Mouse (Mus musculus) hindbrain, embryonic 14.5 days (tissue): ENCODE measurements around the gene Greb1. TPM values are rescaled to one million over a fixed set of nuclear protein-coding genes. Genes with fewer than 3 reads are reported as not detected.

Source experiments
- ATAC-seq: fragments of 200-750 bp; cut with Nextera tagmentation; 2 replicates; pipeline ENCODE4 v1.8.0; 2017; ENCODE audit warnings: moderate number of reproducible peaks, mild to moderate bottlenecking, moderate TSS enrichment, moderate library complexity; ENCODE audit not compliant: low FRiP score
- DNase-seq: peaks from one replicate; pipeline ENCODE4 v3.0.0-alpha.2; 2015; ENCODE audit warnings: low spot score
- H3K27ac ChIP-seq: fragments of 300-500 bp; sonication (generic); 2 replicates; pipeline ENCODE4 v1.5.1; 2014; ENCODE audit warnings: mild to moderate bottlenecking, moderate library complexity
- H3K27me3 ChIP-seq: fragments of 300-500 bp; sonication (generic); 2 replicates; pipeline ENCODE4 v1.6.1; 2014; ENCODE audit warnings: mild to moderate bottlenecking, low read length, mixed read lengths; ENCODE audit not compliant: control insufficient read depth, insufficient read depth
- H3K36me3 ChIP-seq: fragments of 300-500 bp; sonication (generic); replicated peaks from 2 replicates; pipeline ENCODE4 v1.6.1; 2014; ENCODE audit not compliant: control insufficient read depth, insufficient read depth
- H3K4me1 ChIP-seq: fragments of 300-500 bp; sonication (generic); replicated peaks from 2 replicates; pipeline ENCODE4 v1.6.1; 2014; ENCODE audit warnings: antibody characterized with exemption, low read length, mixed read lengths; ENCODE audit not compliant: control insufficient read depth, insufficient read depth
- H3K4me2 ChIP-seq: fragments of 300-500 bp; sonication (generic); replicated peaks from 2 replicates; pipeline ENCODE4 v1.6.1; 2014; ENCODE audit warnings: mild to moderate bottlenecking, moderate library complexity
- H3K4me3 ChIP-seq: fragments of 300-500 bp; sonication (generic); replicated peaks from 2 replicates; pipeline ENCODE4 v1.5.1; 2014; ENCODE audit warnings: mild to moderate bottlenecking, low read length
- H3K9ac ChIP-seq: fragments of 300-500 bp; sonication (generic); 2 replicates; pipeline ENCODE4 v1.6.1; 2014
- H3K9me3 ChIP-seq: fragments of 300-500 bp; sonication (generic); 2 replicates; pipeline ENCODE4 v1.6.1; 2016; ENCODE audit warnings: low read length; ENCODE audit not compliant: control insufficient read depth
- WGBS: fragments of 180-500 bp; shearing (Covaris S2); extraction: QIAGEN DNeasy Blood & Tissue Kit; methylation state at CpG from one replicate; pipeline ENCODE4 v1.1.7; 2014; 5-methylcytosine and 5-hydroxymethylcytosine counted together
- microRNA-seq: library from miRNA; unstranded; fragments of <30 nt; microRNA quantifications from one replicate; pipeline ENCODE4, GENCODE M21; 2016
- polyA plus RNA-seq: library from polyadenylated mRNA; unstranded; fragments of >200 nt; fragmentation: Nextera tagmentation; extraction: Ambion mirVana; gene quantifications from 2 replicates; pipeline ENCODE4 v1.2.1, GENCODE M21; 2014

The Greb1 gene
- polyA plus RNA-seq, 1 experiment from 2014 or later, result 0.88 TPM

DNA sequence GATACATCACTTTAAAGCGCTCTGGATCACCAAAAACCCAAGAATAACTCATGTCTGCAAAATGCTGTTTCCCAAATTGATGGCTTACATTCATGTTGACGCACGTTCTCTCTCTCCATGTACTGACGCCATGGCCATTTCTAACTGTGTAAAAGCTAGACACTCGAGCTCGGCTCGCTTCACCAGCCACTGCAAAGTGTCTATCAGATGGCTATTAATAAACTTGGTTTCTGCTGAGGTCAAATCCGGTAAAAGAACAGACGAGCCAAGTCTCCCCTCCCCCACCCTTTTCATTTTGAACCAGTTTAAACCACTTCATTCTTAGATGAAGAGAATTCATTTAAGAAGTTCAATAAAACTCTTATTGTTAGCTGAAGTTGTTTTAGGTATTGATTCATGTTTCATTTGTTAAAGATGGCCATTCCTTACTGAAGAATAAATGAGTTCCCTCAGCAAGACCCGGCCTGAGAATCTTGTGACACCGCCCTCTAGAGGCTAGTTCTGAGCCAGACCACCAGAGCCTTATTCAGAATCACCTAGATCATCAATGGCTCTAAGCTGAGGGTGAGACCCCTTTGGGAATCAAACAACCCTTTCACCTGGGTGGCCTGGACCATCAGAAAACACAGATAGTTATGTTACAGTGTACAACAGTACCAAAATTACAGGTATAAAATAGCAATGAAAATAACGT lies 161.5 kb downstream of the Greb1 start:
- Histone ChIP-seq H3K27ac (no peak overlapping the region), H3K4me3 (no peak overlapping the region), H3K9me3 (no peaks in the 10 kb centered on the region), H3K4me1 (peaks cover 12% of the 10 kb centered on the region), H3K4me2 (no peak overlapping the region), H3K9ac (no peak overlapping the region), H3K27me3 (no peaks in the 10 kb centered on the region), H3K36me3 (no peaks in the 10 kb centered on the region)
- ATAC-seq (no peak), DNase-seq (no peak)
- 72% methylated on average over 12 of the region's 12 CpGs for WGBS

DNA sequence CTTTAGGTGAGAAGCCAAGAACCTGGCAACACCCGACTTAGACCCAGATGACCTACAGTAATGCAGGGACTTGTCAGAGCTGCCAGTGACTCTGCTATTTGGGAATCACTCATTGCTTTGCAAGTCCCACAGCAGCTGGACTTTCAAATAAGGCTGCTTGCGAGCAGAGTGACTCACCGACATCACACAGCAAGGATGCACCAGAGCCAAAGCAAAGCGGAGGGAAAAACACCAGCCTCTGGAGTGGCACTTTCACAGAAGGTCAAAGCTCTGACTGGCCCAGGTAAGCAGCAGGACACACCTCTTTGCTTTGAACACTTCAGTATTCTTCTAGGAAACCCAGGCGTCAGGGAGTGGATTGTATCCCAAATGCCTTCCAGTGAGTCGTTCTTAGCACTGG lies 164.9 kb downstream of the Greb1 start:
- no peak for DNase-seq
- H3K9me3 ChIP-seq, result no peaks in the 10 kb centered on the region
- no peaks in the 10 kb centered on the region for H3K36me3 ChIP-seq
- H3K9ac ChIP-seq, result no peak overlapping the region
- no peak overlapping the region for H3K27ac ChIP-seq
- 82% methylated on average over 6 of the region's 6 CpGs for WGBS
- H3K4me1 ChIP-seq, result no peaks in the 10 kb centered on the region
- H3K27me3 ChIP-seq, result no peaks in the 10 kb centered on the region
- ATAC-seq, result no peak
- no peak overlapping the region for H3K4me3 ChIP-seq
- H3K4me2 ChIP-seq, result no peak overlapping the region

DNA sequence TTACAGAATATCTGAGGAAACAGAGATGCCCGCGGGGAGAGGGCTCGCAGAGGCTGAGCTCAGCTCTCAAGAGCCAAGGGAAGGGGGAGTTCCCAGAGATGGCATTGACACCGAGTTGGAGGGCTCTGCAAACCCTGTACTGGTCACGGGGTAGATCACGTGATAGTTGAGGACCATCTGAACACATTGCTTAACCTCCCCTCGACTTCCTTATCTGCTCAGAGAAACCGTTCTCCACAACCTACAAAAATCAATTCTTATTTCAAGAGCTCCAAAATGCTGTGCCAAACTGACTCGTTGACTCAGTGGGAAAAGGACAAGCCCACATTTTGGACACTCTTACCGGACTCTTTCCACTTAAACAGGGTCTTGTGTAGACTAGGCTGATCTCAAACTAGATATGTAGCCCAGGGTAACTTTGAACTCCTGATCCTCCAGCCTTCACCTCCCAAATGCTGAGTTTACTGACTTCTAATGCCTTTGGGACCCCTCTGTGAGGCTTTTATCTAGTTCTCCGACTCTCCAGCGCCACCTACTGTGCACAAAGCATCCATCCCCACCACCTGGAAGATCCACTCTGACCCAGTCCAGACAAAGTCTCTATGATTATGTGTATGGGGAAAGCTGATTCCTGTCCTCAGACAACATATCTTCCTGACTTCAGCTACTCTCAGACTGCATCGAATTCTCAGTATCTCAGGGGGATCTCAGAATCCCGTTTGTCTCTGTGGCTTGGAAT lies 166.4 kb downstream of the Greb1 start:
- Histone ChIP-seq H3K36me3 (no peaks in the 10 kb centered on the region), H3K4me2 (no peak overlapping the region), H3K27me3 (no peaks in the 10 kb centered on the region), H3K4me1 (no peaks in the 10 kb centered on the region), H3K4me3 (no peak overlapping the region), H3K9me3 (no peaks in the 10 kb centered on the region), H3K9ac (no peak overlapping the region), H3K27ac (no peak overlapping the region)
- DNase-seq (peak; percentile 73), ATAC-seq (no peak)
- WGBS, result 56% methylated on average over 14 of the region's 14 CpGs

GRCm38 (mm10) chr12:16633235-16633634 lies 167.5 kb downstream of the Greb1 start:
- H3K4me3 ChIP-seq, result no peak overlapping the region
- no peak overlapping the region for H3K27ac ChIP-seq
- DNase-seq (no peak), ATAC-seq (no peak)
- no peaks in the 10 kb centered on the region for H3K9me3 ChIP-seq
- 84% methylated on average over 6 of the region's 6 CpGs for WGBS
- no peaks in the 10 kb centered on the region for H3K4me1 ChIP-seq
- no peaks in the 10 kb centered on the region for H3K36me3 ChIP-seq
- no peak overlapping the region for H3K9ac ChIP-seq
- H3K27me3 ChIP-seq, result no peaks in the 10 kb centered on the region
- H3K4me2 ChIP-seq, result no peak overlapping the region

DNA sequence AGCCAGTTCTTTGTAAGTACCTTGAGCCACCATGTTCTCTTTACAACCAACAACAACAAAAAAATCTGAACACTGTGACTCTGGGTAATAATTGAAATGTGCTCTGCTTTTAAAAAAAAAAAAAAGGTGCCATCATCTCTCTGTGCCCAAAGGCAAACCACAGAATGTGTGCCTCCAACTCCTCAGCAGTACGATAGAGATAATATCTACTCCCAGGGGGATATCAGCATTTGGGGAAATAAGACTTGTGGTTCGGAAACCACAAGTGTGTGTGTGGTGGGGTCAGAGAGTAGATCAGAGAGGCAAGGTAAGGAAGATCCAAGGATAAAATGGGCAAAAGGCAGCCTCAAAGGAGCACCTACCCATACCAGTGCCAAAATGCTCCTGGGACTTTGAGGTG lies 169.3 kb downstream of the Greb1 start:
- ATAC-seq, result no peak
- 81% methylated on average over 2 of the region's 2 CpGs for WGBS
- no peaks in the 10 kb centered on the region for H3K36me3 ChIP-seq
- no peak overlapping the region for H3K27ac ChIP-seq
- H3K4me2 ChIP-seq, result no peak overlapping the region
- no peaks in the 10 kb centered on the region for H3K4me1 ChIP-seq
- H3K27me3 ChIP-seq, result no peaks in the 10 kb centered on the region
- no peak overlapping the region for H3K4me3 ChIP-seq
- H3K9me3 ChIP-seq, result no peaks in the 10 kb centered on the region
- DNase-seq, result no peak
- H3K9ac ChIP-seq, result no peak overlapping the region

DNA sequence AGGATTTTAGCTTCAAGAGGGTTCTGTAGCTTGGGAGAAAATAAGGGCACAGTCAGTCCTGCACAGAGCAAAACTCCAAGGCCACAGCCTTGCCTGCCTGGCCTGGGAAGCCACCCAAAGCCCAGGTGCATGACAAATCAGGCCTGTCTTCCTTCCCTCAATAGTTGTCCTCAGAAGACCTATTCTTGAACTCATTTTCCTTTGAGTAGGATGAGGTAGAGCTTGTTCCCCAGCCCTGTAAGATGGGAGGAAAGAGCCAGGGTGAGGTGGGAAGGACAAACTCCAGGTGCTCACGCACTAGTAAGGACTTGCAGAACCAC lies 169.9 kb downstream of the Greb1 start:
- Histone ChIP-seq H3K36me3 (no peaks in the 10 kb centered on the region), H3K4me2 (no peak overlapping the region), H3K9me3 (no peaks in the 10 kb centered on the region), H3K4me1 (no peaks in the 10 kb centered on the region), H3K9ac (no peak overlapping the region), H3K4me3 (no peak overlapping the region), H3K27me3 (no peaks in the 10 kb centered on the region), H3K27ac (no peak overlapping the region)
- DNase-seq (no peak), ATAC-seq (no peak)
- WGBS, result 96% methylated on average over 1 of the region's 1 CpGs

DNA sequence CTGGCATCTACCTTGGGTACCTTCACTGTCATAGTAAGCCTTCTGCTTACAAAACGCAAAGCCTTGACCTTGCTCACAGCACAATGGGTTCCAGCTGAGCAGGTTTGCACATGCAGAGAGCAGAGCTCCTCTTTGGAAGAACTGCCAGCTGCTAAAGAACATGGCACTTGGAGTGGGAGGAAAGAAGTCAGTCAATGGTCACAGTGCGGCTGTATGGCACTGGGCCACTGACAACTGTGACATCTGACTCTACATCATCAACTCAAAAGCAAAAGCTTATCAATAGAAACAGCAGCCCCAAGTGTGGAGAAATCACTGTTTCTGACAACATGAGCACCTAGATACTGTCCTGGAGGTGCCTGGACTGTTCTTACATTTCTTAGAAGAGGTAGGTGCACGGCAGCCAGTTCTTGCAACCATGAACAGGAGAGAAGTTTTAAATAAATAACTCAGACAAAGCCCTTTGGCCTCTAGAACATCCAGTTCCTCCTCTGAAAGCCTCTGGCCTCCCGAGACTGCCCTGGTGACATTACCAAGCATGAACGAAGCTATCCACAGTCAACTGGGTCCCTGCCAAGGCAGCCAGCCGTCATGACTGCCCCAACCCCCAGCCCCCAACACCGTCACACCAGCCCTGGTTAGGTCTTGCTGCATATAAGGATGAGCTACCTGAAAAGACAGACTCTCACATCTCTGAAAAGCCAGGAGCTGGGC lies 170.4 kb downstream of the Greb1 start:
- H3K27ac ChIP-seq, result no peak overlapping the region
- 56% methylated on average over 7 of the region's 7 CpGs for WGBS
- H3K9me3 ChIP-seq, result no peaks in the 10 kb centered on the region
- DNase-seq (no peak), ATAC-seq (no peak)
- no peaks in the 10 kb centered on the region for H3K27me3 ChIP-seq
- no peak overlapping the region for H3K4me2 ChIP-seq
- H3K4me1 ChIP-seq, result no peaks in the 10 kb centered on the region
- H3K4me3 ChIP-seq, result no peak overlapping the region
- no peaks in the 10 kb centered on the region for H3K36me3 ChIP-seq
- H3K9ac ChIP-seq, result no peak overlapping the region

Small RNAs within 50 kb of the gene (microRNA-seq; reads per million reads assigned to microRNA genes)
- not detected for gene Gm44305

Other genes with a start within 250 kb of the Greb1 start
- gene Lpin1, start 189.9 kb downstream of the Greb1 start, polyA plus RNA-seq, result 18.0 and 19.1 TPM in 2 replicates
- 1.8 and 3.1 TPM in 2 replicates for gene Ntsr2, start 147.5 kb downstream of the Greb1 start, polyA plus RNA-seq
- gene E2f6, start 10.1 kb upstream of the Greb1 start, polyA plus RNA-seq, result 32.5 and 36.2 TPM in 2 replicates
- 15.7 and 17.6 TPM in 2 replicates for gene Rock2, start 94.0 kb upstream of the Greb1 start, polyA plus RNA-seq
- 1.6 and 1.9 TPM in 2 replicates for gene Pqlc3, start 199.5 kb upstream of the Greb1 start, polyA plus RNA-seq
- gene 2410004P03Rik, start 210.8 kb upstream of the Greb1 start, polyA plus RNA-seq, result 7.7 and 8.2 TPM in 2 replicates